Mouse (Mus musculus) liver, adult 2 months (tissue): Measurements from ENCODE around the gene Eef1akmt4. TPM values are rescaled to one million over a fixed set of nuclear protein-coding genes. Genes with fewer than 3 reads are reported as not detected.

Source experiments
- DNase-seq: peaks from one replicate; pipeline ENCODE4 v3.0.0-alpha.2; 2011; ENCODE audit warnings: low read depth, low spot score; ENCODE audit errors: extremely low read depth
- H3K27ac ChIP-seq: fragments of 200-500 bp; replicated peaks from 2 replicates; pipeline ENCODE4 v1.5.1; 2012; ENCODE audit warnings: low read depth, mild to moderate bottlenecking, control low read depth, inconsistent platforms, low read length; ENCODE audit not compliant: insufficient read depth
- H3K27me3 ChIP-seq: fragments of 200-500 bp; 2 replicates; pipeline ENCODE4 v1.6.1; 2012; ENCODE audit warnings: mild to moderate bottlenecking, moderate library complexity, low read length, inconsistent platforms; ENCODE audit not compliant: control insufficient read depth, insufficient read depth
- H3K36me3 ChIP-seq: fragments of 200-500 bp; 2 replicates; pipeline ENCODE4 v1.6.1; 2012; ENCODE audit warnings: low read length, inconsistent platforms; ENCODE audit not compliant: control insufficient read depth, insufficient read depth
- H3K4me1 ChIP-seq: fragments of 200-500 bp; 2 replicates; pipeline ENCODE4 v1.6.1; 2011; ENCODE audit warnings: low read length; ENCODE audit not compliant: control insufficient read depth, insufficient read depth
- H3K4me3 ChIP-seq: fragments of 200-500 bp; 2 replicates; pipeline ENCODE4 v1.5.1; 2011; ENCODE audit warnings: low read depth, mild to moderate bottlenecking, control low read depth, low read length, moderate library complexity; ENCODE audit not compliant: insufficient read depth
- H3K79me2 ChIP-seq: fragments of 200-500 bp; 2 replicates; pipeline ENCODE4 v1.6.1; 2012; ENCODE audit warnings: inconsistent platforms, mild to moderate bottlenecking, low read length, moderate library complexity; ENCODE audit not compliant: control insufficient read depth, insufficient read depth
- H3K9ac ChIP-seq: fragments of 200-500 bp; 2 replicates; pipeline ENCODE4 v1.6.1; 2012; ENCODE audit warnings: low read depth, mild to moderate bottlenecking, control low read depth, inconsistent platforms, low read length
- CTCF ChIP-seq: fragments of 200-500 bp; IDR thresholded peaks from 2 replicates; pipeline ENCODE4 v1.5.1; 2011; ENCODE audit warnings: low read depth, low read length, control low read depth
- POLR2A ChIP-seq: fragments of 200-500 bp; IDR thresholded peaks from 2 replicates; pipeline ENCODE4 v1.6.1; 2011; ENCODE audit warnings: low read length, control low read depth; ENCODE audit not compliant: insufficient read depth; ENCODE audit errors: extremely low read depth
- WGBS: fragments of 180-500 bp; shearing (Covaris S2); methylation state at CpG from one replicate; pipeline ENCODE4 v1.1.7; 2018; 5-methylcytosine and 5-hydroxymethylcytosine counted together
- polyA plus RNA-seq: library from polyadenylated mRNA; depleted of rRNA; stranded (reverse); fragments of >200 nt; gene quantifications from 2 replicates; pipeline ENCODE4 v1.2.3, GENCODE M21; 2012
- total RNA-seq: library from RNA; depleted of rRNA; stranded (reverse); fragments of >200 nt; gene quantifications from 2 replicates; pipeline ENCODE4 v1.2.3, GENCODE M21; 2014

Eef1akmt4 gene
- total and polyA plus RNA-seq, 2 experiments: 13.4 to 18.9 TPM

- no peaks in the 10 kb centered on the region for H3K4me1 ChIP-seq
- WGBS: 7% methylated on average over 48 of the region's 48 CpGs
- no peaks in the 10 kb centered on the region for H3K36me3 ChIP-seq
- no peak overlapping the region for H3K9ac ChIP-seq
- H3K4me3 ChIP-seq: no peak overlapping the region
- no peaks in the 10 kb centered on the region for H3K79me2 ChIP-seq
- no peak overlapping the region for H3K27ac ChIP-seq
- DNase-seq: no peak
- peaks cover 30% of the 10 kb centered on the region for H3K27me3 ChIP-seq
- TF ChIP-seq CTCF (no peak), POLR2A (no peak)
These were observed 20.2 kb upstream of the Eef1akmt4 start for GRCm38 (mm10) chr16:20591076-20591705.

- H3K4me1 ChIP-seq: no peaks in the 10 kb centered on the region
- TF ChIP-seq POLR2A (no peak), CTCF (no peak)
- no peak for DNase-seq
- H3K27ac ChIP-seq: no peak overlapping the region
- 85% methylated on average over 7 of the region's 7 CpGs for WGBS
- H3K79me2 ChIP-seq: no peaks in the 10 kb centered on the region
- H3K27me3 ChIP-seq: peaks cover 17% of the 10 kb centered on the region
- no peaks in the 10 kb centered on the region for H3K36me3 ChIP-seq
- no peak overlapping the region for H3K4me3 ChIP-seq
- H3K9ac ChIP-seq: no peak overlapping the region
These were observed 16.2 kb upstream of the Eef1akmt4 start for GRCm38 (mm10) chr16:20595060-20595673.

GRCm38 (mm10) chr16:20595737-20596136 is 15.7 kb upstream of the Eef1akmt4 start:
- DNase-seq: no peak
- WGBS: 82% methylated on average over 4 of the region's 4 CpGs
- TF ChIP-seq CTCF (no peak), POLR2A (no peak)
- H3K27ac ChIP-seq: no peak overlapping the region
- no peaks in the 10 kb centered on the region for H3K36me3 ChIP-seq
- peaks cover 12% of the 10 kb centered on the region for H3K27me3 ChIP-seq
- H3K4me3 ChIP-seq: no peak overlapping the region
- no peaks in the 10 kb centered on the region for H3K4me1 ChIP-seq
- no peaks in the 10 kb centered on the region for H3K79me2 ChIP-seq
- H3K9ac ChIP-seq: no peak overlapping the region

- no peak for DNase-seq
These were observed 14.5 kb upstream of the Eef1akmt4 start for GRCm38 (mm10) chr16:20596687-20597441.

GRCm38 (mm10) chr16:20600511-20600910 is 10.9 kb upstream of the Eef1akmt4 start:
- WGBS: 73% methylated on average over 5 of the region's 5 CpGs
- no peaks in the 10 kb centered on the region for H3K36me3 ChIP-seq
- no peak overlapping the region for H3K27ac ChIP-seq
- no peaks in the 10 kb centered on the region for H3K4me1 ChIP-seq
- H3K4me3 ChIP-seq: no peak overlapping the region
- DNase-seq: no peak
- no peaks in the 10 kb centered on the region for H3K79me2 ChIP-seq
- TF ChIP-seq POLR2A (no peak), CTCF (no peak)
- no peak overlapping the region for H3K9ac ChIP-seq
- H3K27me3 ChIP-seq: no peaks in the 10 kb centered on the region; the same call in 1 of the 2 replicates

More at GRCm38 (mm10) chr16:20596687-20597441, 14.5 kb upstream of the Eef1akmt4 start:
- no peak overlapping the region for H3K9ac ChIP-seq
- TF ChIP-seq POLR2A (no peak), CTCF (no peak)
- H3K4me1 ChIP-seq: no peaks in the 10 kb centered on the region
- no peaks in the 10 kb centered on the region for H3K79me2 ChIP-seq
- H3K27me3 ChIP-seq: peaks cover 2% of the 10 kb centered on the region; the same call in 1 of the 2 replicates
- H3K27ac ChIP-seq: no peak overlapping the region
- 69% methylated on average over 7 of the region's 7 CpGs for WGBS
- no peaks in the 10 kb centered on the region for H3K36me3 ChIP-seq
- H3K4me3 ChIP-seq: no peak overlapping the region
